Mouse (Mus musculus) spleen, postnatal 10 days (tissue): Measurements from ENCODE around the gene Gsk3b.
"Not testable (repeated sequence)": the region's sequence is repeated elsewhere in the genome, so short reads cannot be mapped to it uniquely, and the experiment has no call there.

Experiments
- DNase-seq, 2 experiments: peaks; one replicate each; pipeline ENCODE4 v3.0.0; 2021 to 2022; ENCODE audit warnings: low spot score in 2 of 2

Gene Gsk3b

DNA sequence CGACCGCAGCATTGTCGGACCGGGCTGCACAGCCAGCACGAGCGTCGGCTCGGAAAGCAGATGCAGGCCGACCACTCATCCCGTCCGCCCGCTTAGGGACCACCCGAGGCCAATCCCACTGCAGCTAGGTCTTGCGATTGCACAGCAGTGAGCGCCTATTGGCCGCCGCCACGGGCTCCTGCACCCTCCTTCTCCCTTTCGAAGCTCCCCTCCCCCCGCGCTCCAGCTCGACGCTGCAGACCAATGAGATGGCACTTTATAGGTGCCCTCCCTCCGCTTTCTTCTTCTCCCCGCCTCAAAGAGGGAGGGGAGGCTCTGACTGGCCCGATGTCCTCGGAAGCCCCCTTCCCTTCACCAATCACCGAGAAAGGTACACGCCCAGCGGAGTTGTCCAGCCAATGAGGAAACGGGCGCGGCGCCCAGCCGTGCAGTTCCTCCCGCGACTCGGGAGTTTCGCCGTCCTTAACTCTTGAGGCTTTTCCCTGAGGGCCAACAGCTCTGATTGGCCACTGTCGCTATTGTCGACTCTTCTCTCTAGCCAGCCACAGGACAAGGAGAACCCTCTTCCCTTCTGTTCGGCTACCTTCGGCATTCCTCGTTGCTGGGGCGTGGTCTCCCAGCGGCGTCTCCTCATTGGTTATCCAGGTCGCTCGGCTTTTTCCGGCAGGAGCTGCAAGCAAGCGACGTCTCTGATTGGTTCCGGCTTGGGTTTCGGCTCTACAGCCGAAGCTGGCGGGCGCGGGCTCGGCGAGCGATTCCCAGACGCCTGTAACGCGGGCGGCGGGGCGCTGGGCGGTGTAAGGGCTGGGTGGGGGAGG lies at the start of gene Gsk3b:
Gene Gsk3b, plus strand, starts transcription at position 373 of the 818 bp plus-strand sequence.
- peak; percentile 95 to 98 for DNase-seq

DNA sequence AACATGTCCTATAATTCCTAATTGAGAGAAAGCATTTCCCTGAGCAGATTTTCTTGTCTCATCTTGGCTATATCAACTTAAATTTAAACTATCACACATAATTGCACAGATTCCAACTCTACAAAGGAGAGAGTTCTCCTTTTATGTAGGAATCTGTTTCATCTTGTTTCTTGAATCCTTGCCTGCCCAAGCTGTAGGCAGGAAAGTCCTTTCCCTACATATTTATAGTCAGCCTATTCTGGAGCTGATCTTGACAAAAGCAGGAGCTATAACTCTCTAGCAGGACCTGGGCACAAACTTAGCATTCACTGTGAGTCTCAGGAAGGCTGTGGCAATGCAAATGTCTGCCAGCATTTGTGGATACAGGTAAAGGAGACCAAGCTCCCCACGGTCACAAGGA lies 46.6 kb upstream of the Gsk3b start:
- no peak for DNase-seq

DNA sequence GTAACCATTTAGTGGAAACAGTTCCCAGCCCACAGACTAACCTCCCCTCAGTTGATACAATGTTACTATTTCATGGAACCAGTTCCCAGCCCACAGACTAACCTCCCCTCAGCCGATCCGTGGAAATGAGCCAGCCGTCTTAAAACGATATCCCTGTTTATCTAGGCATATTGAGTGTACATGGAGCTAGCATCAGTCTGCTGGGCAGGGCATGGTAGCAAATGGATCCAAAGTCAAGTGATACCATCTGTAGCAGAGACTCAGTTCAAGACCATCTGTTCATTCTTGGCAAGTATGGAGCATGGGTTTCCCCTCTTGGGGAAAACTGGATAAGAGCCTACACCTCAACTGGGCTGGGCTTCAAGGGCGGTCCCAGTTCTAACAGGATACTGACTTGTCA lies 44.2 kb upstream of the Gsk3b start:
- DNase-seq, result no peak

DNA sequence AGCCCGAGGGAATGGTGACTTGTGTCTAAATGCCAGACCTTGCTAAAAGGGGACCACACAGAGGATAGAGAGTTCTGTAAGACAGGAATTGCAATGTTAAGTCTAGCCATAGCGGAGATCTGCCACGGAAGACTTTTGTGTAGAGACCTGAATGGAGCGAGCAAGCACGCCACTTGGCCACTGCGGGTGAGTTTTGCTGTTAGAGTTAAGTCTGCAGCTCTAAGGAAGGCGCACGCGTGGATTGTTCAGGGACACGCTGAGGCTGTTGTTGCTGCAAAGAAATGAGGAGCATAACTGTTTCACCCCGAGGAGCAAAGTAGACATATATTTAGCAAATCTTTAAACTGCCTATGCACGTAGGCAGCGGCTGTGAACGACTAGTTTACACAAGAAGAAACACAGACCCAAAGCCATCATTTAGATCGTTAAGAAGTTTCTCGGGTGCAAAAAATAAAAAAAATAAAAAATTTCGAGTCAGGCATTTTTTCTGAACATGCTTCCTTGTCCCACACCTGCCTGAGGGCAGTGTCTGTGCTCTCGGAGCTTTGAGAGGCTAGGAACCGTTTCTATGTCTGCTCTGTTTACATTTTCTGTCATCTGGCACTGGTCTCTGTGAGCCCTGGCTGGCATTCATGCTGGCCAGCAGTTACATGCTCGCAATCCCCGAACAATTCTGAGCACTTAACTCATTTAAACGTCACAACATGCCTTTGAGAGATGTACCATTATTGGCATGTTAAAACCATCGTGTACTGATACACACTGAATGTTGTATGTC lies 40.8 kb upstream of the Gsk3b start:
- DNase-seq, result no peak

DNA sequence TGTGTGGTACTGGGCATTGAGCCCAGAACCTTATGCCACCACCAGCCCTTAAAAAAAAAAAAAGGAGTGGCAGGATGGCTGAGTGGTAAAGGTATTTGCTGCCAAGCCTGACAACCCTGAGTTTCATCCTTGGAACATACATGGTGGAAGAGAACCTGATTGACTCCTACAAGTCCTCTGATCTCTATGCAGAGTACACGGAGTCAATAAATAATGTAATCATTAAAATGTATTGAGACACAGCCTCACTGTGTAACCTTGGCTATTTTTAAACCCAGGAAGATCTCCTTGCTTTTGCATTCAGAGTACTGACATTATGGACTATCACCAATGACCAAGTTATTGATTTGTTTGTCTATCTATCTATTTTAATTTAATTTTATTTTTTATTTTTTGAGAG lies 30.9 kb upstream of the Gsk3b start:
- no peak for DNase-seq

DNA sequence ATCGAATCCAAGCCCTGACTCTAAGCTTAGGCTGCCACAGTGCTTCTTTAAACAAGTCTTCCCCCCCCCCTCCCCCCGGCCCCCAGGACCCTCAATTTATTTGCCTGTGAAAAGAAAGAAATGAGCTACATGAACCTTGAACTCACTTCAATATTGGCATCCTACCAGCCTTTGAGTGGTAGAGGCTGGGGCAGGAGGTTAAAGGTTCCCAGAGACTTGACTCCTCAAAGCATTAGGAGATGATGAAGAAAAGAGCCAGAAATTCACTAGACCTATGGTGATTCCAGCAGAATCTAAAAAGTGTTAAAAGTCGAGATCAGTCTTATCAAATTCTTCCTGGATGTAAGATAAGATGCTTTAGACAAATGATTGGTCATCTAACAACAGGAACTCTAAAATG lies 30.0 kb upstream of the Gsk3b start:
- DNase-seq, result no peak

DNA sequence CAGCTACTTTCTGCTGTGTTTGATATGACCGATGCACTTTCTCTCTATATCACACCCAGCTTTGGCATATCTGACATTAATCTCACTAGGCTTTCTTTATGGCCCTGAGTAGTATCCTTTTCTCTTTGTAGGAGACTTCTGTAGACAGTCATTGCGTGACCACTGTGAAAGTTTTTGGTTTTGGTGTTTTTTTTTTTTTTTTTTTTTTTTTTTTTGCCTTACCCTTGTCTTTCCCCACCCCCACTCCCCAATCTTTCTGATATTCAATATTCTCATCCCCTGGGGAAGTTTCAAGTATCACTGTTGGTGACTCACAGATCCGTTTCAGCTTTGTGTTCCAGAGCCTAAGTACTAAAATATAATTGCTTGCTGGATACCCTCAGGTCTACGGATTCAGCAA lies 29.2 kb upstream of the Gsk3b start:
- DNase-seq, result no peak

DNA sequence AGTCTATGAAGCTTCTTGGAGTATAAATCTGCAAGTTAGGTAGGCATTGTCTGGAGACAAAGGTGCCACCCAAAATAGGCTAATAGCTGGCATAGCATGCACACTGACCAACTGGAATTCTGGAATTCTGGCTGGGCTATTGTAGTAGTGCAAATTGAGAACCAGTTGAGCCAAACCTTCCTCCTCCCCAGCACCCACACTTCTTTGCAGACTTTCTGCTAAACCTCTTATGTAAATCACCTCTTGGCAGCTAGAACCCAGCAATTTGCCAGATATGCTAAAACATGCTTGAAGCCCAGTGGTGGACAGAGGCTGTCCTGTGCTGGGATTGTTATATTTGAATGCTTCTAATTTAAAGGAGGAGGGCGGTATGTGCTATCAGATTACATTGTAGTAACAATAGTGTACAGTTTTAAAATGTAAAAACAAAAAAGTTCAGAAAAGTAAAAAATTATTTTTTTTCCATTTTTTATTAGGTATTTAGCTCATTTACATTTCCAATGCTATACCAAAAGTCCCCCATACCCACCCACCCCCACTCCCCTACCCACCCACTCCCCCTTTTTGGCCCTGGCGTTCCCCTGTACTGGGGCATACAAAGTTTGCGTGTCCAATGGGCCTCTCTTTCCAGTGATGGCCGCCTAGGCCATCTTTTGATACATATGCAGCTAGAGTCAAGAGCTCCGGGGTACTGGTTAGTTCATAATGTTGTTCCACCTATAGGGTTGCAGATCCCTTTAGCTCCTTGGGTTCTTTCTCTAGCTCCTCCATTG lies 14.8 kb upstream of the Gsk3b start:
- DNase-seq, result not testable (repeated sequence)

DNA sequence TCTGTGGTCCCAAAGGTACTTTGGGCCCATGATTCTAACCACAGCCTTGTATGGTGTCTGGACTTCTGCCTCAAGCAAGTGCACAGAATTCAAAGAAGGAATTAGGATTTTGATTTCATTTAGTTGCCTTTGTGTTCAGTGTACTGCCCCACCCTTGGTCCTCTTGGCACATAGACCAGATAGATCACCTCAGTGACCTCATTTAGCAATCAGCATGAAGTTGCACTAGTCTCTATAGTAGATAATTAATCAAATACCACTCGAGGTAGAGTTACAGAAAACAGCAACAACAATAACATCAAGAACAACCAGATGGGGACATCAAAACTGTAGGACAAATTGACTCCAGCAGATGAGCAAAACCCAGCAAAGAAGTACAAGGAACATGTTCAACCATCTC lies 8.6 kb upstream of the Gsk3b start:
- no peak for DNase-seq

DNA sequence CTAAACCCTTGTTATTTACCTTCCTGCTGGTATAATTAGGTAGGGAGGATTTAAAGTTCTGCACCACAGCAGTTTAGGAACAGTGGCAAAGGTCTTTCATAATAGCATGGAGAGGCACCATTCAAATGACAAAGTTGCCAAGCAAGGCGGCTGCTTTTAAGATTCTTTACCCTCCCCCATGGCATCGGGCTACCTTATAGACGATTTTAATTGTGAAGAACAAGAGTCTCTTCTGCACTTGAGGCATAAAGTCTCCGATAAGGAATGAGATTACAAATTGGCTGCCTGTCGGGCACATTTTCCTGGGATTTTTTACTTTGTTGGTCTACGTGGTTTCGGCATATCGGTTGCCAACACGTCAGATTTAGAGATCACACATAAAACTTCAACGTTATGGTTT lies 1.6 kb upstream of the Gsk3b start:
- DNase-seq, result no peak

DNA sequence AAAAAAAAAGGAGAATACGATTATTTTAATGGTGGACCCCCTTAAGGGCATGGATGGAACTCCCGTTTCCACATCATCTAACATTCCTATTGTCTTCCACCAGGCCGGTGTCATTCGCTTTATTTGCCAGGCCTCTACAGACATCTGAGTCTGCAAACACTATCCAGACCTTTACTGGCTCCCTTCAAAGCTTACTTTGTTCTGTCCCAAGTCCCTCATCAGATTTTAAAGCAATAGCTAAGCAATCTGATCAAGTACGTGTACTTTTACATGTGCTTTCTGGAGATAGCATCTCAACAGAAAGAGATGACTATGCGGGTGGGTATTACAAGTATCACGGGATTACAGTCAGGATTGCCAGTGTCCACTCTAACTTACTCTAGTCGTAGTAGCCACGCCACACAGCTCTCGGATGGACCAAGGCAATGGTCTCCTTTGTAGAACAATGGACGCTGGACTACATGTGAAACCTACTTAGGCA lies 1.1 kb upstream of the Gsk3b start:
- DNase-seq, result no peak

DNA sequence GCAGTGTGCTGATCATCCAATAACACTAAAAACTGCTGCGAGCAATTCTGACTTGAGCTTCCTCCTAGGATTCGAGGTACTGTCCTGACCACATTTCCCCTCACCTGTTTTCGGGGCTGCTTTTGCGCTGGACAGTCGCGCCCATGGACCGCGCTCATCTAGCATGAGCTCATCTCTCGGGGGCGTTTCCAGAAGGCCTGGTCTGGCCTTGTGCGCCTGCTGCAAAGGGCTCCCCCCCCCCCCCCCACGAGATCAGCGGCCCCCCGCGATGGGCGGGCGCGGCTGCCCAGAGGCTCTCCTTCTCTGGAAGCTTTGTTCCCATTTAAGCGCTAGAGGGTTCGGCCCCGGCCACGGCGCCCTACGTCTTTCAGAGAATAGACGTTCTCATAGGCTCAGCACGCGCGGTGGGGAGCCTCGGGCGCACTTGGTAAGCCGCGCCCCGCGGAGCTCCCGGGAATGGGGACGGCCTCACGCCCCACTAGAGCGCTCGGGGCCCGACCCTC lies 624 bp upstream of the Gsk3b start:
- no peak for DNase-seq

DNA sequence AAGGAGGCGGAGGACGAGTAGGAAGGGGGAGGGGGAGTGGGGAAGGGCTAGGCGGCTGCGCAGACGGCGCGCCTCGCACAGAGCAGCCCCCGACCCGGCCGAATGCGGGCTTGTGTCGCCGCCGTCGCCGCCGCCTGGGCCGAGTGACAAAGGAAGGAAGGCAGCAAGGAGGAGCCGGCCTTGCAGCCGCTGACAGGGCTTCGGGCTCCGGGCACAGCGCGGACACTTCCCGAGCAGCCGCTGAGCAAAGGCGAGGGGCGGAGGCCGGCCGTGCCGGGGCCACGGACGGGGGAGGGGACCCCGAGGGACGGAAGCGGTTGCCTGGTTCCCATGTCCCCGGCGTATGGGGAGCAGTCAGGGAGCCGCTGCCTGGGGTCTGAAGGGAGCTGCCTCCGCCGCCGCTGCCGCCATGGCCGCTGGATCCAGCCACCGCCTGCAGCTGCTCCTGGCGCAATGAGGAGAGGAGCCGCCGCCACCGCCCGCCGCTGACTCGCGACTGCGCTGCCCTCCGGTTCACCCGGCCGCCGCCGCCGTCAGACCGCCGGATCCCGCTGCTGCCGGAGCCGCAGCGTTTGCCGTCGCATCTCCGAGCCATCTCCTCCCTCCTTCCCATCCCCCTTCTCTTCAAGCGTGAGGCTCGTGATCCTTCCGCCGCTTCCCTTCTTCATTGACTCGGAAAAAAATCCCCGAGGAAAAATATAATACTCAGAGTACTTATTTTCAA lies 808 bp downstream of the Gsk3b start:
- DNase-seq, result peak in 1 of 2 experiments; percentile 79

DNA sequence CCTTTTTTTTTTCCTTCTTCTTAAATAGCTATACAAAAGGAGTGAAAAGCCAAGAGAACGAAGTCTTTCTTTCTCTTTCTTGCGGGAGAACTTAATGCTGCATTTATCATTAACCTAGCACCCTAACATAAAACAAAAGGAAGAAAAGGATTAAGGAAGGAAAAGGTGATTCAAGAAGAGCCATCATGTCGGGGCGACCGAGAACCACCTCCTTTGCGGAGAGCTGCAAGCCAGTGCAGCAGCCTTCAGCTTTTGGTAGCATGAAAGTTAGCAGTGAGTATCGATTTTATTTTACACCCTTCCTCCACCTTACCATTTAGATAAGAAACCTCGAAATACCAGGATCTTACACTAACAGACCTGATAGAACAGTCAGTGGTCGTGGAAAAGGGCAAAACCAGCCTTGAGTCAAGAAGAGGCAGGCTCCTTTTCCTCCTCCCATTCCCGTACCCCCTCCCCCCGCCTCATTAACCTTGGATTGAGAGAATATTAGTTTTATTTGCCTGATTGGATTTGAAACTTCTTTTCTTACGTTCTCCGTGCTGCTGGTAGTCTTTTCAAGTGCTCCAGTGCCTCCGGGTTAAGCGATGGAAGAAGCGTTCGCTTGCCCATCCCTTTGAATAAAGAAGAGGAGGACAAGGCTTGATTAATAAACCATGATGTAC lies 1.7 kb downstream of the Gsk3b start:
- peak; percentile 20 to 32 for DNase-seq

DNA sequence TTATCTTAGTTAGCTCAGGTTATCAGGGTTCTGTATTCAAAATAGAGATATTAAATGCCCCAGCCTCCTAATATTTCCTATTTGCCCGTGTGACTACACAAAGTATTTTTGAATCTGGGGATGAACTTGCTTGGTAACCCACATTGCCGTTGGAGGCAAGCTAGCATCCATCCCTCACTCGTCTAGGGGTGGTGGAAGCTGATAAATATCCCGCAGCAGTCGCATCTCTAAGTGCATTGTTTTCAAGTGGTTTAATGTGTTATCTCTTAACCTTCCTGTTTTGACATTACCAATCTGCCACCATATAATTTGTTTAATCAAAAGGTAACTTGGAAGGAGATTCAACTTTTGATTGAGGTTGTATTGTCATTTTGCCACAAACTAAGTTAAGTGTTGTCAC lies 2.2 kb downstream of the Gsk3b start:
- DNase-seq, result no peak

DNA sequence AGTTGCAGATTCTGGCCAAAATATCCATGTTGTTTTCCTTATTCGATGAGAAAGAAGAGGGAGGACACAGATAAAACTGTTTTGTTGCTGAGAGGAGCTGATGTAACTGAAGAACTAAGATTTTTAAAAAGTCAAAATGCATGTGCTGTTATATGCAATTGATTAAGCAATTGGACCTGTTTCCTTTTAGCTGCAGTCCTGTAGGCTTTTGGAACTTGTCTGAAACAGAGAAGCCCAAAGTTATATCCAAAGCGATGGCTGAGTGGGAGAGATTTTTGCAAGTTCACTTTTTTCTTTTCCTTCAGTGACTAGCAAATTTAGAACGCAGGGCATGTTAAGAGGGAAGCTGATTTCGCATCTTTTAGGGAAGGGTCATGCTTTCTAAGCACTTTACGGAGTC lies 2.9 kb downstream of the Gsk3b start:
- DNase-seq, result no peak

DNA sequence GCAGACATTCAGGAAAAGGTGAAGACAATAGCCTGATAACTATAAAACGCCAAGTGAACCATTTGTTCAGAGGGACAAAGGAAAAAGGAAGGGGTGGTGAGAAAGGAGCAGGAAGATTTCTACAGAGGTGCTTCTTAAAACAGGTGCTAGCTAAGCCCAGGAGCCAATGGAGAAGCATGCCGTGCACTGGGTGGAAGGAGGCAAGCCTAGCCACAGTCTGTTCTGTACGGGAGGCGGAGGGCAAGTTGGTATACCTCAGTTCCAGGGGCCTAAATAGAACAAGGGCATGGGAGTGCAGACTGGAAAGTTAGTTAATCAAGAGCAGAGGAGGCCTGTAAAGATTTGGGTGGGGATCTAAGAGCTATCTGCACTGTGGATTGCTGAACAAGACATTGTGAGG lies 3.8 kb downstream of the Gsk3b start:
- peak in 1 of 2 experiments; percentile 26 for DNase-seq

DNA sequence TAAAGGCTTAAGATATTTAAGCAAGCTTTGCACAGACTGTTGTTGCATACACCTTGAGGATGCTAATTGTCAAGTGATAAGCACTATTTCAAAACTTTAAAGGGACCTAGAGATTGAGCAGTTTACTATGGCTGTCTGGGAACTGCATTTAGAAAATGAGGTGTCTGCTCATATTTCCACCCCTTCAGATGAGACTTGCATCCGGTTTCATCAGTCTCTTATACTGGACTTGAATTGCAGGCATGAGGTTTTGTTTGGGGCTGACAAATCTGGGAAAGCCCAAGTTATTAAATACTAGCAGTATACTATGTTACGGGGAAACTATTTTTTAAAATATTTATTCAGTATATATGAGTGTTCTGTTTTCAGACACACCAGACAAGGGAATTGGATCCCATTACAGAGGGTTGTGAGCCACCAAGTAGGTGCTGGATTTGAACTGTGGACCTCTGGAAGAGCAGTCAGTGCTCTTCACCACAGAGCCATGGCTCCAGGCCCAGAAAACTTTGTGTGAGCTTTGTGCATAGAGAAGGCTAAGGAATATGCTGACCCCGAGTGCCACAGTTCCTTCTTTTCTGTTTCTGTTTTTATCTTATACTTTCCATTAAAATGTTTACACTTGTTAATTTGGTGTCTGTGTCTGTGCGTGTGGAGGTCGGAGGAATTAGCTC lies 6.5 kb downstream of the Gsk3b start:
- no peak for DNase-seq

DNA sequence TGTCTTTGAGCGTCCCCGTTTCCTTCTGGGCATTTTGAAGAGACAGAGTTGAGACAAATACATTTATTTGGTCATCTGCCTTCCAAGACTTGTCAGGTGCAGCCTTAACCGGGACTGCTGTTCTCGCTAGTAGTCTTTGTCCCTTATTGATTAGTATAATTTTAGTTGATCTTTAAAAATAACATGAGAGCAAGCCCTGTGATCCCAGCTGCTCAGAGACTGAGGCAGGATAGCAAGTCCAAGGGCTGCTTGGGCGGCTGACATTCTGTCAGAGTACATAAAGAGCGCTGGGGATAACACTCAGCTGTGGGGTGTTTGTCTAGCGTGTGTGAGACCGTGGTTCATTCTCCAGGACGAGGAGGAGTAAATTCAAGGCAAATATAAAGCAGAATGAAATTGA lies 8.7 kb downstream of the Gsk3b start:
- DNase-seq, result no peak

DNA sequence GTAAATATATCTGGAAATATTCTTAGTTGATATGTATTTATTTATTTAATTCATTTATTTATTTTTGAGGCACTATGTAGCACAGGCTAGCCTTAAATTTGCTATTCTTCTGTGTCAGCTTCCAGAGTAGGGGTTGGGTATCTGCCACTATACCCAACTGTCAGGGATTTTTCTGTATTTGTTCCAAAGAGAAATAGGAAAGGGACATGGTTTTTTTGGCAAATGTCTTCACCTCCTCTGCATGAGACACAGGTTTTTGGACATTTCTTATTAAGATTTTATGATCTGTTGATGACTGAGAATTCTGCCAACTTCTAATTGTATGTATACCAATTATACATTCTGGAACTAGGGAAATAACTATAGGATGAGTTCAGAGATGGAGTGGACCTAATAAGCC lies 10.5 kb downstream of the Gsk3b start:
- DNase-seq, result no peak
